Mouse (Mus musculus): ENCODE data around the gene Sypl. TPM values are rescaled to one million over a fixed set of nuclear protein-coding genes. Genes with fewer than 3 reads are reported as not detected.

Gene Sypl
- 100 to 1,000 TPM; 174 to 187 TPM for total RNA-seq (2021)
- long read RNA-seq, experiment 1, full-length matches to known transcripts, result 281 of 300 reads
- long read RNA-seq, experiment 1, partial matches to known transcripts, result 4 of 300 reads
- long read RNA-seq, experiment 1, other reads (novel, unspliced or antisense), result 15 of 300 reads
- long read RNA-seq, experiment 2, full-length matches to known transcripts, result 302 of 331 reads
- long read RNA-seq, experiment 2, partial matches to known transcripts, result 3 of 331 reads
- long read RNA-seq, experiment 2, other reads (novel, unspliced or antisense), result 26 of 331 reads

GRCm38 (mm10) chr12:32953596-32954215 lies at the start of gene Sypl:
Gene Sypl (plus strand): TSS chr12:32953891.
- H3K4me3 ChIP-seq, result peak within 1 kb of the TSS; percentile 95
- peak within 1 kb of the TSS; percentile 100 for H3K27ac ChIP-seq
- TF ChIP-seq CTCF (IDR thresholded peaks at IDR 0.05), result no peak
- intact Hi-C loops (cut with DNase I), result loop anchor here (2.0 kb wide), 4 partner anchors 25 to 57 kb away; no protein-coding TSS in a partner anchor
- peak; percentile 99 for DNase-seq

- no peak for TF ChIP-seq CTCF (IDR thresholded peaks at IDR 0.05)
- intact Hi-C loops (cut with DNase I), result loop anchor here (1.0 to 10.0 kb wide), 6 partner anchors 45 to 468 kb away; no protein-coding TSS in a partner anchor
- Histone ChIP-seq H3K27ac (no peak overlapping the region), H3K4me3 (no peak overlapping the region)
- no peak for DNase-seq
Measured at GRCm38 (mm10) chr12:32909686-32910085, 44.0 kb upstream of the Sypl start.

GRCm38 (mm10) chr12:32910092-32910491 lies 43.6 kb upstream of the Sypl start:
- peak overlapping the region; percentile 63 for H3K4me3 ChIP-seq
- intact Hi-C loops (cut with DNase I), result loop anchor here (1.0 to 10.0 kb wide), 6 partner anchors 45 to 467 kb away; no protein-coding TSS in a partner anchor
- TF ChIP-seq CTCF (IDR thresholded peaks at IDR 0.05), result peak; percentile 78
- peak overlapping the region; percentile 63 for H3K27ac ChIP-seq
- peak; percentile 67 for DNase-seq

GRCm38 (mm10) chr12:32910560-32911194 lies 43.0 kb upstream of the Sypl start:
- peak; percentile 66 for DNase-seq
- intact Hi-C loops (cut with DNase I), result loop anchor here (1.0 to 10.0 kb wide), 6 partner anchors 44 to 467 kb away; no protein-coding TSS in a partner anchor
- peak; percentile 75 for TF ChIP-seq CTCF (IDR thresholded peaks at IDR 0.05)
- Histone ChIP-seq H3K4me3 (peak overlapping the region; percentile 63), H3K27ac (peak overlapping the region; percentile 71)

- peak overlapping the region; percentile 71 for H3K27ac ChIP-seq
- intact Hi-C loops (cut with DNase I), result loop anchor here (2.0 to 10.0 kb wide), 5 partner anchors 43 to 466 kb away; no protein-coding TSS in a partner anchor
- no peak overlapping the region for H3K4me3 ChIP-seq
- no peak for TF ChIP-seq CTCF (IDR thresholded peaks at IDR 0.05)
- DNase-seq, result no peak
Measured at GRCm38 (mm10) chr12:32911569-32911968, 42.1 kb upstream of the Sypl start.

GRCm38 (mm10) chr12:32912772-32913171 lies 40.9 kb upstream of the Sypl start:
- 0 out of 2 replicates have a peak overlapping the region, but pooled peaks have one; percentile 12 for H3K27ac ChIP-seq
- H3K4me3 ChIP-seq, result no peak overlapping the region
- DNase-seq, result no peak
- TF ChIP-seq CTCF (IDR thresholded peaks at IDR 0.05), result no peak
- intact Hi-C loops (cut with DNase I), result loop anchor here (5.0 to 10.0 kb wide), 4 partner anchors 200 to 465 kb away; no protein-coding TSS in a partner anchor

- H3K4me3 ChIP-seq, result no peak overlapping the region
- no peak for TF ChIP-seq CTCF (IDR thresholded peaks at IDR 0.05)
- intact Hi-C loops (cut with DNase I), result loop anchor here (10.0 kb wide), 2 partner anchors 336 to 416 kb away; no protein-coding TSS in a partner anchor
- DNase-seq, result no peak
- peak overlapping the region; percentile 78 for H3K27ac ChIP-seq
Measured at GRCm38 (mm10) chr12:32918683-32919082, 35.0 kb upstream of the Sypl start.

- no peak for TF ChIP-seq CTCF (IDR thresholded peaks at IDR 0.05)
- Histone ChIP-seq H3K4me3 (no peak overlapping the region), H3K27ac (peak overlapping the region; percentile 78)
- intact Hi-C loops (cut with DNase I), result loop anchor here (10.0 kb wide), 2 partner anchors 336 to 416 kb away; no protein-coding TSS in a partner anchor
- peak; percentile 84 for DNase-seq
Measured at GRCm38 (mm10) chr12:32919091-32919490, 34.6 kb upstream of the Sypl start.

GRCm38 (mm10) chr12:32919527-32919926 lies 34.2 kb upstream of the Sypl start:
- Histone ChIP-seq H3K27ac (peak overlapping the region; percentile 78), H3K4me3 (no peak overlapping the region; the same call in 1 of the 2 replicates)
- intact Hi-C loops (cut with DNase I), result loop anchor here (10.0 kb wide), 2 partner anchors 335 to 415 kb away; no protein-coding TSS in a partner anchor
- DNase-seq, result no peak
- TF ChIP-seq CTCF (IDR thresholded peaks at IDR 0.05), result no peak

- peak; percentile 97 for TF ChIP-seq CTCF (IDR thresholded peaks at IDR 0.05)
- intact Hi-C loops (cut with DNase I), result loop anchor here (2.0 kb wide), 2 partner anchors 33 to 91 kb away; partner anchors contain the start of gene Sypl
- no peak overlapping the region for H3K4me3 ChIP-seq
- DNase-seq, result peak; percentile 89
- H3K27ac ChIP-seq, result peak overlapping the region; percentile 78
Measured at GRCm38 (mm10) chr12:32920185-32920788, 33.4 kb upstream of the Sypl start.

GRCm38 (mm10) chr12:32921071-32921470 lies 32.6 kb upstream of the Sypl start:
- Histone ChIP-seq H3K4me3 (no peak overlapping the region), H3K27ac (peak overlapping the region; percentile 78)
- DNase-seq, result no peak
- no peak for TF ChIP-seq CTCF (IDR thresholded peaks at IDR 0.05)
- intact Hi-C loops (cut with DNase I), result loop anchor here (2.0 kb wide), 2 partner anchors 32 to 90 kb away; partner anchors contain the start of gene Sypl
